Mouse (Mus musculus) liver, embryonic 15.5 days (tissue): ENCODE measurements around the gene Mpp2. TPM values are rescaled to one million over a fixed set of nuclear protein-coding genes. Genes with fewer than 3 reads are reported as not detected.

Source experiments
- ATAC-seq: fragments of 200-750 bp; cut with Nextera tagmentation; 2 replicates; pipeline ENCODE4 v1.8.0; 2017; ENCODE audit warnings: moderate number of reproducible peaks, mild to moderate bottlenecking, moderate library complexity; ENCODE audit not compliant: insufficient read depth
- H3K27ac ChIP-seq: fragments of 300-500 bp; sonication (generic); replicated peaks from 2 replicates; pipeline ENCODE4 v1.5.1; 2015; ENCODE audit warnings: mild to moderate bottlenecking, inconsistent platforms
- H3K27me3 ChIP-seq: fragments of 300-500 bp; sonication (generic); 2 replicates; pipeline ENCODE4 v1.6.1; 2015; ENCODE audit warnings: mild to moderate bottlenecking, inconsistent platforms
- H3K36me3 ChIP-seq: fragments of 300-500 bp; sonication (generic); replicated peaks from 2 replicates; pipeline ENCODE4 v1.6.1; 2015; ENCODE audit warnings: moderate library complexity, mild to moderate bottlenecking, inconsistent platforms
- H3K4me1 ChIP-seq: fragments of 300-500 bp; sonication (generic); replicated peaks from 2 replicates; pipeline ENCODE4 v1.6.1; 2015; ENCODE audit warnings: inconsistent platforms
- H3K4me2 ChIP-seq: fragments of 300-500 bp; sonication (generic); 2 replicates; pipeline ENCODE4 v1.6.1; 2015; ENCODE audit warnings: moderate library complexity, mild to moderate bottlenecking, inconsistent platforms
- H3K4me3 ChIP-seq: fragments of 300-500 bp; sonication (generic); replicated peaks from 2 replicates; pipeline ENCODE4 v1.5.1; 2015; ENCODE audit warnings: mild to moderate bottlenecking, inconsistent platforms
- H3K9ac ChIP-seq: fragments of 300-500 bp; sonication (generic); 2 replicates; pipeline ENCODE4 v1.6.1; 2015; ENCODE audit warnings: moderate library complexity, mild to moderate bottlenecking, inconsistent platforms
- H3K9me3 ChIP-seq: fragments of 300-500 bp; sonication (generic); replicated peaks from 2 replicates; pipeline ENCODE4 v1.6.1; 2016; ENCODE audit warnings: inconsistent platforms
- WGBS: fragments of 180-500 bp; shearing (Covaris S2); methylation state at CpG from one replicate; pipeline ENCODE4 v1.1.7; 2015; ENCODE audit warnings: mixed read lengths; ENCODE audit not compliant: insufficient replicate concordance; 5-methylcytosine and 5-hydroxymethylcytosine counted together
- polyA plus RNA-seq: library from polyadenylated mRNA; unstranded; fragments of >200 nt; fragmentation: Nextera tagmentation; extraction: Ambion mirVana; gene quantifications from 2 replicates; pipeline ENCODE4 v1.2.1, GENCODE M21; 2015

The Mpp2 gene
- polyA plus RNA-seq, 1 experiment from 2014 or later, result 11.5 TPM

DNA sequence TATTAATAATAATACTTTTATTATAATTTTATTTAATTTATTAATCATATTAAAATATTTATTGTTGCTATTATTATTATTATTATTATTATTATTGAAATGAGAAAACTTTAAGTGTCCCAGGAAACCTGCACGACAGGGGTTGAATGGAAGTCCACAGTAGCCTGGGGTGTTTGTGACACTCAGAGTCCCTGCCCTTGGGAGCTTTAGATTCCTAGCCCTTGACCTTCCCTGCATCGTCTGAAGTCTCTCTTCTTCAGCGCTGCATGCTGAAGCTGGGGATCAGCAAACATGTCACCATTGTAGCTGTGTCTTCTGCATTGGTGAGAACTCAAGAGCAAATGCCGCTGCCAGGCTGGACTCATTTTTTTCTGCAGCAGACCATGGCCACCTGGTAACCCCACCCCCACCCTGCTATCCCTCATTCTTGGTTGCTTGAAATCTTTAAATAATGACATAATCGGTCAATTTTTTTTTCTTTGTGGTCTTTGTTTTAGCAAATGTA, 52.8 kb downstream of the Mpp2 start:
- H3K27ac ChIP-seq, result no peak overlapping the region
- peaks cover 20% of the 10 kb centered on the region for H3K27me3 ChIP-seq
- H3K4me2 ChIP-seq, result no peak overlapping the region
- H3K9me3 ChIP-seq, result no peaks in the 10 kb centered on the region
- no peaks in the 10 kb centered on the region for H3K36me3 ChIP-seq
- no peaks in the 10 kb centered on the region; the same call in 1 of the 2 replicates for H3K4me1 ChIP-seq
- H3K9ac ChIP-seq, result no peak overlapping the region
- H3K4me3 ChIP-seq, result no peak overlapping the region
- WGBS, result 69% methylated on average over 5 of the region's 5 CpGs
- ATAC-seq, result no peak

DNA sequence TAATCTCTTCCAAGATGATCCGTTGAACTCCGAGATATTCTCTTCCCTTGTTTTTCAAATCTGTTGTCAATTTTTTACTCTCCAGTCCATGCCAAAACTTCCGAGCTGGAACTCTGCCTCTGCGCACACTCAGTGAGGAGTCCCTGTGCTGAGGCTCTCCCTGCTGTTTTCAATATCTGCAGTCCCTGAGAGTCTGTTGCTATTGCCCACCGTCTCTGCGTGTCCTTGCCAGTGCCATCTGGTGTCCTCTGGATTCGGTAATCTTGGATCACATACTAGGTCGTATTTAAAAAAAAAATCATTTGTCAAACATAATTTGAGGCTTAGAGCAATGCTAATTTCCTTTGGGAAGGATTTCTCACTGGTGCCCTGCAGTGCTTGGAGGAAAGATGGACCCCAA, 53.4 kb downstream of the Mpp2 start:
- Histone ChIP-seq H3K9me3 (no peaks in the 10 kb centered on the region), H3K27me3 (peaks cover 25% of the 10 kb centered on the region), H3K4me3 (no peak overlapping the region), H3K4me1 (peaks cover 6% of the 10 kb centered on the region), H3K9ac (no peak overlapping the region), H3K36me3 (no peaks in the 10 kb centered on the region), H3K4me2 (no peak overlapping the region), H3K27ac (no peak overlapping the region)
- no peak for ATAC-seq
- 73% methylated on average over 8 of the region's 8 CpGs for WGBS

DNA sequence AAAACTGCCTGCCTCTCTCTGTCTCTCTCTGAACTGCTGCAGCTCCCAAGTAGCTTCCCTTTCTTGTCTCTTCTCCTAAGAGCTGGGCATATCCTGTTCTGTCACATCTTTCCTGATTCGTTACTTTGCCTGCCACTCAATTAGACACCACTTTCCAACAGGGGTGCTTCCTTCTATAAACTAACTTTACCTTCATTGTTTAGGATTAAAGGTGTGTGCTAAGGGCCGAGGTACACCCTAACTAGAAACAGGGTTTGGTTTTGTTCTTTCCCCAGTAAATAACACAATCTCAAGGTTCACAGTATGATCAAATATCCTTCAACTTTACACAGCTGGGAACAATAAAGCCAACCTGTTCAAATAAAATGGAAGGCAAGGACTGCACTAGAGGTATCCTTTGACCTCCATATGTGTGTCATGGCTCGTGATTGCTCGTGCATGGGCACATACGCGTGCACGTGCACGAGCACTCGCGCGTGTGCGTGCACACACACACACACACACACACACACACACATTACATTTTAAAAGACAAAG, 55.2 kb downstream of the Mpp2 start:
- Histone ChIP-seq H3K36me3 (no peaks in the 10 kb centered on the region), H3K4me1 (peaks cover 14% of the 10 kb centered on the region), H3K27ac (no peak overlapping the region), H3K27me3 (peaks cover 39% of the 10 kb centered on the region), H3K9ac (no peak overlapping the region), H3K4me2 (no peak overlapping the region), H3K9me3 (no peaks in the 10 kb centered on the region), H3K4me3 (no peak overlapping the region)
- ATAC-seq, result no peak
- 67% methylated on average over 12 of the region's 12 CpGs for WGBS

DNA sequence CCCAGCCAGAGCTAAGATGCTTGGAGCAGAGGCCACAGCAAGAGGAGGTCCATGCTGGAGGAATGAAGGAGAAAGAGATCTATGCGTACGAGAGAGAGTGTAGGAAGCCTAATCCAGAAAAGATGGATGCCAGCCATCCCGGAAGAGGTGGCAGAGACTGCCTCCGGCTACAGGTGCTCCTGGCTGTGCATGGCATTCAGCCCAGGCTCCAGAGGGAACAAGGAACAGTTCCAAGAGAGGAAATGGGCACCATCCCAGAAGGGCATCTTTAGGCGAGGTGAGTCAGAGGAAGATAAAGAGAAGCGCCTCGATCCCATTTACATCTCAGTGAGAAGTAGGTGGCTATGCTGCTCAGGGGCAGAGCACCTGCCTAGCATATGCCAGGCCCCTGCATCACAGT, 57.2 kb downstream of the Mpp2 start:
- no peaks in the 10 kb centered on the region for H3K9me3 ChIP-seq
- no peak for ATAC-seq
- no peak overlapping the region for H3K9ac ChIP-seq
- no peak overlapping the region for H3K4me2 ChIP-seq
- H3K27me3 ChIP-seq, result peaks cover 47% of the 10 kb centered on the region
- no peaks in the 10 kb centered on the region for H3K36me3 ChIP-seq
- peaks cover 29% of the 10 kb centered on the region for H3K4me1 ChIP-seq
- no peak overlapping the region for H3K27ac ChIP-seq
- H3K4me3 ChIP-seq, result no peak overlapping the region
- 64% methylated on average over 7 of the region's 7 CpGs for WGBS

DNA sequence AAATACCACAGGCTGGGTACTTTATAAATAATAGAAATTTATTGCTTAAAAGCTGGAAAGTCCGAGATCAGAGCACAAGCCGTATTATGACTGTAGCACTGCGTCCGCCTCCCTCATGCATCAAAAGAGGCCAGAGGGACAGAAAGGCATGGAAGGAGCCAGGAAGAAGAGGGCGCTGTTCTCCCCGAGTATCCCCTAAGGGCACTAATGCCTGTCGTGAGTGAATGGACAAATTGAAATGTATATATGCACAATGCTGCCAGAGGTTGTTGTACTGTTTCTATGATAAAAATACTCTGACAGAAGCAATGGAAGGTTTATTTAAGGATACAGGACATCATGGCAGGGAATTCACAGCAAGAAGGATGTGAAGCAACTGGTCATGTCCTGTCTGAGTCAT, 58.3 kb downstream of the Mpp2 start:
- H3K4me2 ChIP-seq, result no peak overlapping the region
- no peak overlapping the region for H3K9ac ChIP-seq
- no peak overlapping the region for H3K4me3 ChIP-seq
- H3K4me1 ChIP-seq, result peaks cover 31% of the 10 kb centered on the region
- ATAC-seq, result no peak
- peaks cover 59% of the 10 kb centered on the region for H3K27me3 ChIP-seq
- H3K9me3 ChIP-seq, result no peaks in the 10 kb centered on the region
- no peaks in the 10 kb centered on the region for H3K36me3 ChIP-seq
- 46% methylated on average over 7 of the region's 7 CpGs for WGBS
- no peak overlapping the region for H3K27ac ChIP-seq

DNA sequence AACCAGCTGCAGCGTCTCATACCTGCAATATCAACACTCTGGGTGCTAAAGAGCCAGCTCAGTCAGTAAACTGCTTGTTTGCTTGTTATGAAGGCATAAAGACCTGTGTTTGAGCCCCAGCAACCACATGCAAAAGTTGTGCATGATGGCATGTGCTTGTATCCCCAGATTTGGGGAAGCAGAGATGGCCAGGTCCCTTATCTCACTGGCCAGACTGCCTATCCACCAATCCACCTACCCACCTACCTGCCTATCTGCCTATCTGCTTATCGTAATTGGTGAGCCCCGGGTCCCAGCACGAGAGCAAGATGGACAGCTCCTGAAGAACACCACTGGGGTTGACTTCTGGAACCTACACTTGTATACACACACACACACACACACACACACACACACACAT, 59.0 kb downstream of the Mpp2 start:
- Histone ChIP-seq H3K4me3 (no peak overlapping the region), H3K9ac (no peak overlapping the region), H3K4me2 (no peak overlapping the region), H3K4me1 (peaks cover 31% of the 10 kb centered on the region), H3K9me3 (no peaks in the 10 kb centered on the region), H3K27me3 (peaks cover 63% of the 10 kb centered on the region), H3K27ac (no peak overlapping the region), H3K36me3 (no peaks in the 10 kb centered on the region)
- WGBS, result 25% methylated on average over 4 of the region's 4 CpGs
- no peak for ATAC-seq

DNA sequence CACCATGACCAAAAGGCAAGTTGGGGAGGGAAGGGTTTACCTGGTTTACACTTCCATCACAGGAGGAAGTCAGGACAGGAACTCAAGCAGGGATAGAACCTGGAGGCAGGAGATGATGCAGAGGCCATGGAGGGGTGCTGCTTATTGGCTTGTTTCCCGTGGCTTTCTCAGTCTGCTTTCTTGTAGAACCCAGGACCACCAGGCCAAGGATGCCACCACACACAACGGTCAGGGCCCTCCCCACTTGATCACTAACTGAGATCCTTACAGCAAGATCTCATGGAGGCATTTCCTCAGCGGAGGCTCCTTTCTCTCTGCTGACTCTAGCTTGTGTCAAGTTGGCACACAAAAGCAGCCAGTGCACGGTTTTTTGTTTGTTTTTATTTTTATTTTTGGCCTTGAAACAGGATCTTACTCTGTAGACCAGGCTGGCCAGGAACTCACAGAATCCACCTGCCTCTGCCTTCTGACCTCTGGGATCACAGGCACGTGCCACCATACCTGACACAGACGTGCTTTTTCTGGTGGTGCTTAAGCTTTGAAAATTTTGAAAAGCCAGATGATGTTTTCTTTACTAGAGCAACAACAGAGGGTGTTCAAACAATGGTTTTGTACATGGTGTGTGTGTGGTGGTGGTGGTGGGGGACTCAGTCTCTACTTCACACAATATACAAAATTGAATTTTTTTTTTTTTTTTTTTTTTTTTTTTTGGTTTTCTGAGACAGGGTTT, 60.1 kb downstream of the Mpp2 start, which contains the start of gene Mpp3:
Mpp3 (minus strand) TSS at position 375 of the 730 bp plus-strand sequence.
- no peak for ATAC-seq
- Histone ChIP-seq H3K27me3 (peaks cover 72% of the 10 kb centered on the region), H3K9me3 (no peaks in the 10 kb centered on the region), H3K27ac (no peak within 1 kb of the TSS), H3K9ac (no peak within 1 kb of the TSS), H3K4me1 (peaks cover 31% of the 10 kb centered on the region), H3K4me3 (no peak within 1 kb of the TSS), H3K4me2 (peak within 1 kb of the TSS; percentile 81), H3K36me3 (no peaks in the 10 kb centered on the region)
- WGBS, result 60% methylated on average over 6 of the region's 6 CpGs

DNA sequence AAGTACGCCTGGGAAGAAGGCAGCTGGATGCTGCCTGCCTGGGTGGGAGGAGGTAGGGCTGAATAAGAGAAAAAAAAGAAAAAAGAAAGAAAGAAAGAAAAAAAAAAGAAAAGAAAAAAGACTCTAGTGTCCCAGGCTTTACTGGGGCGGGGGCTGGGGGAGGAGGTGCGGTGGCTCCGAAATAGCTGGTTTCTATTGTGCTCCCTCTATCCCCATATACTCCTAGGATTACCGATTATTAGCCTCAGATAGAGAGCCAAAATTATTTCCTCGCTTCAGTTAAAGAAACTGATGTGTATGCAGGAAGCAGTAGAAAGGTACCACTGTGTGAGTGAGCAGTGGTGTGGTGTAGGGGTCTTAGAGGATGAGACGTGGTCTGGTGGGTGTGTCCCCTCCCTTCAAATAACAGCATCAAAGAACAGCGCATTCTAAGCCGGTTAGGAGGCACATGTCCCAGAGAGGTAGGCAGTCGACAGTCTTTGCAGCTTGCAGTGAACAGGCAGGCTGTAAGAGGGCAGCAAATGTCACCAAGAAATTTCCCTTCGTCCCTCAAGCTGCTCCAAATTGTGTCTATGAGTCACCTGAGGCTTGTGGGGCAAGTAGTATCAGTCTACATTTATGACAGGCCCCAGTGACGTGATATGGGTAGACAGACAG, 60.8 kb downstream of the Mpp2 start:
- H3K27ac ChIP-seq, result no peak overlapping the region
- peaks cover 31% of the 10 kb centered on the region for H3K4me1 ChIP-seq
- peaks cover 76% of the 10 kb centered on the region for H3K27me3 ChIP-seq
- H3K9me3 ChIP-seq, result no peaks in the 10 kb centered on the region
- peak overlapping the region; percentile 81 for H3K4me2 ChIP-seq
- 9% methylated on average over 12 of the region's 12 CpGs for WGBS
- ATAC-seq, result no peak
- H3K4me3 ChIP-seq, result peak overlapping the region; percentile 56; the same call in 1 of the 2 replicates
- no peak overlapping the region for H3K9ac ChIP-seq
- H3K36me3 ChIP-seq, result no peaks in the 10 kb centered on the region

DNA sequence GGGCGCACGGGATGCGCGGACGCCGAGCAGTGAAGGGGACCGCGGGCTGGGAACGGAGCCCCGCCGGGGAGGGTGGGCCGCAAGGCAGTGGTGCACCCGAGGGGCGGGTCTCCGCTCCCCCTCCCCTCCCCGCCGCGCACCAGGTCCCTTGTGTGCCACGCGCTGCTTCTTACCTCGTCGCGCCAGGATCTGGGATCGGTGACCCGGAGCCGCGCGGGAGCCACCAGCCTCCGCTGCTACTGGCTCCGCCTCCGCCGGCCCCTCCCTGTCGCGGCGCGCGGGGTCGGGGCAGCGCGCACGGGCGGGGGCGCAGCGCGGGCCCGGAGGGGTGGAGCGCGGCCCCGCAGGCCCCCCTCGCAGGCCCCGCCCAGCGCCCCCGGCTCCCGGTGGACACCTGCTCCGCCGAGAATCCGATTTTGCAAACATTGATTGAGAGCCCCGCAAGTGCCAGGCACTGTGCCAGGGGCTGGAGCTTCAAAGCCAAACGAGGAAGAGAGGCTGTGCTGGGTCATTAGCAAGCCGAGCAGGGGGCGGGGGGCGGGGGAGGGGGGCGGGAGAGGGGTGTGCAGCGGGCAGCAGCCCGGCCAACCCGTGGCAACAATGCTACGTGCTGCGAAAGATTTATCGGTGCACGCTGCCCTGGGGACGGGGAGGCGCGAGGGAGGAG, 61.5 kb downstream of the Mpp2 start:
- no peaks in the 10 kb centered on the region for H3K9me3 ChIP-seq
- WGBS, result under 1% methylated on average over 64 of the region's 73 CpGs
- peak; percentile 64 for ATAC-seq
- H3K36me3 ChIP-seq, result no peaks in the 10 kb centered on the region
- peak overlapping the region; percentile 18; the same call in 1 of the 2 replicates for H3K9ac ChIP-seq
- H3K4me1 ChIP-seq, result peaks cover 31% of the 10 kb centered on the region
- H3K27me3 ChIP-seq, result peaks cover 83% of the 10 kb centered on the region
- no peak overlapping the region for H3K27ac ChIP-seq
- peak overlapping the region; percentile 81 for H3K4me2 ChIP-seq
- peak overlapping the region; percentile 56 for H3K4me3 ChIP-seq

DNA sequence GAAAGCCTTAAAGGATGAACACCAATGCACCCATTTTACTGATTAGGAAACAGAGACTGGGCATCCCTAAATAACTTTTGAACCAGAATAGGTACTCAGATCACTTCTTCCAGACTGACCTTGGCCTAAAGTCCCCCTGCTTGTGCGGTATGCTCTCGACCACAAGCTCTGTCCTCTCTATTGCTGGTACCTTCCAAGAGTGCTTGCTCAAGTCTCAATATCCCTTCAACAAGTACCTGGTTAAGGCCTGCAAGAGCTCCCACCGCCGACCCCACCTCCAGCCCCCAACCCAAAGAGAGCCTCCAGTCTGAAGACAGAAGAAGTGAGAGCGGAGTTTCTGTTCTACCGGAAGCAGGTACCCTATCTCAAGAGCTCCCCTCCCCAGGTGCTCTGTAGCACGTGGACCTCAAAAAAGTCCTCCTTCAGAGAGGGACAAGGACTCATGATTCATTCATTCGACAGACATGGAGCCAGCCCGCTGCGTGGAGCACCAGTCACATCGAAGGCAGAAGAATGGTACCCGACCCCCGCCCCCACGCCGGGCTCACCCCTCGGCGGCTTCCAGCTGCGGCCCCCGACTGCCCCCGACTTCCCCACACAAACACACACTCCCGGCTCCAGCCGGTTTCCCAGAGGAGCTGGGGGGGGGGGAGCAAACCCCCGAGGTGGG, 62.2 kb downstream of the Mpp2 start:
- H3K27me3 ChIP-seq, result peaks cover 85% of the 10 kb centered on the region
- H3K4me1 ChIP-seq, result peaks cover 31% of the 10 kb centered on the region
- H3K36me3 ChIP-seq, result no peaks in the 10 kb centered on the region
- peak overlapping the region; percentile 81 for H3K4me2 ChIP-seq
- WGBS, result 5% methylated on average over 23 of the region's 23 CpGs
- H3K4me3 ChIP-seq, result peak overlapping the region; percentile 56
- ATAC-seq, result no peak
- H3K9me3 ChIP-seq, result no peaks in the 10 kb centered on the region
- no peak overlapping the region for H3K27ac ChIP-seq
- peak overlapping the region; percentile 18; the same call in 1 of the 2 replicates for H3K9ac ChIP-seq
